Mouse (Mus musculus) T-helper 17 cell (primary cell): ENCODE measurements around the gene Tmem177.

ENCODE experiments used
- in situ Hi-C, 2 experiments: fragments of 300-600 bp; cut with MboI, MseI; formaldehyde crosslinking; loops; 1 replicate in 1 of 2; 2 replicates in 1 of 2; pipeline ENCODE4 v1.15.1; 2025; ENCODE audit warnings: high pct_unique_total_duplicates in 2 of 2

Gene Tmem177

GRCm38 (mm10) chr1:119912953-119913814 is at the start of gene Tmem177:
Tmem177 (minus strand) TSS chr1:119913208.
- in situ Hi-C loops: loop anchor here in 1 of 2 experiments (25.0 kb wide), 1 partner anchor 376 kb away; the partner anchor contains the start of gene Tmem185b

GRCm38 (mm10) chr1:119959920-119960319 is 46.9 kb upstream of the Tmem177 start:
- in situ Hi-C loops: no loop called here

GRCm38 (mm10) chr1:119959464-119959863 is 46.5 kb upstream of the Tmem177 start:
- in situ Hi-C loops: no loop called here

- in situ Hi-C loops: no loop called here
Measured at GRCm38 (mm10) chr1:119957716-119958222, 44.8 kb upstream of the Tmem177 start.

GRCm38 (mm10) chr1:119954680-119955079 is 41.7 kb upstream of the Tmem177 start:
- in situ Hi-C loops: no loop called here

GRCm38 (mm10) chr1:119953456-119953855 is 40.4 kb upstream of the Tmem177 start:
- in situ Hi-C loops: no loop called here

- in situ Hi-C loops: no loop called here
Measured at GRCm38 (mm10) chr1:119950086-119950485, 37.1 kb upstream of the Tmem177 start.

GRCm38 (mm10) chr1:119936861-119937260 is 23.9 kb upstream of the Tmem177 start:
- in situ Hi-C loops: no loop called here

- in situ Hi-C loops: no loop called here
Measured at GRCm38 (mm10) chr1:119931421-119932150, 18.6 kb upstream of the Tmem177 start.

- in situ Hi-C loops: loop anchor here in 1 of 2 experiments (10.0 kb wide), 1 partner anchor 385 kb away; no protein-coding TSS in a partner anchor
Measured at GRCm38 (mm10) chr1:119929715-119930114, 16.7 kb upstream of the Tmem177 start.

- in situ Hi-C loops: loop anchor here in 1 of 2 experiments (25.0 kb wide), 1 partner anchor 382 kb away; the partner anchor contains the start of gene Tmem185b
Measured at GRCm38 (mm10) chr1:119919299-119919698, 6.3 kb upstream of the Tmem177 start.

GRCm38 (mm10) chr1:119916823-119917371 is 3.9 kb upstream of the Tmem177 start:
- in situ Hi-C loops: loop anchor here in 1 of 2 experiments (25.0 kb wide), 1 partner anchor 380 kb away; the partner anchor contains the start of gene Tmem185b

GRCm38 (mm10) chr1:119907206-119907748 is 5.7 kb downstream of the Tmem177 start:
- in situ Hi-C loops: loop anchor here in 1 of 2 experiments (5.0 to 25.0 kb wide), 2 partner anchors 55 to 370 kb away; partner anchors contain the start of gene Tmem185b

- in situ Hi-C loops: loop anchor here in 1 of 2 experiments (25.0 kb wide), 1 partner anchor 366 kb away; the partner anchor contains the start of gene Tmem185b
Measured at GRCm38 (mm10) chr1:119903231-119903620, 9.8 kb downstream of the Tmem177 start.

GRCm38 (mm10) chr1:119902551-119903230 is 10.3 kb downstream of the Tmem177 start:
- in situ Hi-C loops: loop anchor here in 1 of 2 experiments (25.0 kb wide), 1 partner anchor 365 kb away; the partner anchor contains the start of gene Tmem185b

GRCm38 (mm10) chr1:119899195-119900123 is 13.5 kb downstream of the Tmem177 start:
- in situ Hi-C loops: loop anchor here (5.0 to 25.0 kb wide), 3 partner anchors 77 to 812 kb away; partner anchors contain the start of gene Tmem185b (in 1 of the 2)

- in situ Hi-C loops: loop anchor here (5.0 to 25.0 kb wide), 3 partner anchors 73 to 808 kb away; no protein-coding TSS in a partner anchor
Measured at GRCm38 (mm10) chr1:119894936-119895335, 18.1 kb downstream of the Tmem177 start.

- in situ Hi-C loops: loop anchor here (5.0 to 25.0 kb wide), 2 partner anchors 76 to 806 kb away; no protein-coding TSS in a partner anchor
Measured at GRCm38 (mm10) chr1:119893600-119893999, 19.4 kb downstream of the Tmem177 start.

- in situ Hi-C loops: loop anchor here (5.0 to 25.0 kb wide), 2 partner anchors 76 to 806 kb away; no protein-coding TSS in a partner anchor
Measured at GRCm38 (mm10) chr1:119892933-119893332, 20.1 kb downstream of the Tmem177 start.
